Mouse (Mus musculus) embryo, embryonic 9.5 days (tissue): ENCODE results near the gene Nrn1.
A peak's percentile ranks its signal among the peaks of the same experiment; 100 is the strongest.

Source experiments
- DNase-seq: peaks from one replicate; pipeline ENCODE4 v3.0.0-alpha.2; 2017; ENCODE audit errors: extremely low spot score

Nrn1 gene

GRCm38 (mm10) chr13:36724533-36725470, 10.1 kb downstream of the Nrn1 start:
- DNase-seq = peak; percentile 49

- DNase-seq = peak; percentile 38
These were observed 11.1 kb downstream of the Nrn1 start for GRCm38 (mm10) chr13:36723726-36724300.

- no peak for DNase-seq
These were observed 12.6 kb downstream of the Nrn1 start for GRCm38 (mm10) chr13:36722309-36722708.

GRCm38 (mm10) chr13:36720297-36721017, 14.5 kb downstream of the Nrn1 start:
- no peak for DNase-seq

- no peak for DNase-seq
These were observed 17.6 kb downstream of the Nrn1 start for GRCm38 (mm10) chr13:36717376-36717775.

- DNase-seq = no peak
These were observed 18.2 kb downstream of the Nrn1 start for GRCm38 (mm10) chr13:36716708-36717107.

GRCm38 (mm10) chr13:36714101-36714500, 20.8 kb downstream of the Nrn1 start:
- no peak for DNase-seq

- DNase-seq = no peak
These were observed 27.7 kb downstream of the Nrn1 start for GRCm38 (mm10) chr13:36707088-36707690.

- DNase-seq = no peak
These were observed 38.6 kb downstream of the Nrn1 start for GRCm38 (mm10) chr13:36696351-36696771.

GRCm38 (mm10) chr13:36695516-36696201, 39.3 kb downstream of the Nrn1 start:
- DNase-seq = no peak

- DNase-seq = no peak
These were observed 51.4 kb downstream of the Nrn1 start for GRCm38 (mm10) chr13:36683581-36683980.

- DNase-seq = no peak
These were observed 54.1 kb downstream of the Nrn1 start for GRCm38 (mm10) chr13:36680690-36681355.

GRCm38 (mm10) chr13:36679345-36679744, 55.6 kb downstream of the Nrn1 start:
- no peak for DNase-seq
